Mouse (Mus musculus): ENCODE results near the gene Ralgps2. TPM values are rescaled to one million over a fixed set of nuclear protein-coding genes. Genes with fewer than 3 reads are reported as not detected.

Gene Ralgps2
- polyA plus RNA-seq, 1 experiment, result 17.5 TPM

DNA sequence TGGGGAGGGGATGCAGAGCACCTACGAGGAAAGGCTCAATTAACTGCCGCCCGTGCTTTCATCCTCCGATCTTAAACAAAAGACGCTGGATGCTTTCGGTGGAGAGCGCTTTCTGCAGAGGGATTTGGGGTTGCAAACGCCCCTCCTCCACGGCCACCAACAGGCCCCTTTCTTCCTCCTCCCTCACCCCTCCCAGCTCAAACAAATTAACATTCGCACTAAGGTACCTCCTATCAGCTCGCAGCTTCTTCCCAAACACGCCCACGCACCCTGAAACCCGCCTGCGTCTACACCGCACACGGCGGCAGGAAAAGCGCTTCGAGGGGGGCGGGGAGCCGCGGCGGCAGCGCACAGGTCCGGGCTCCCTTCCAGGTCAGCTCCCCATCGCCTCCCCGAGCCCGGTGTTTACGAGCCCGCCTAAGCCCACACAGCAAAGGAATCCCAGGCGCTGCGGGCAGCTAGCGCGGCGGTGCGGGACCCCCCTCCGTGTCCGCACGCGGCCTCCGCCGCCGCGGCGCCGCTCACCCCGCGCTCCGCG lies 652 bp downstream of the Ralgps2 start:
- peak overlapping the region; percentile 79 for H3K4me3 ChIP-seq (replicated peaks; ENCODE audit: control insufficient read depth, low read depth, low read length)
- TF ChIP-seq CTCF (IDR thresholded peaks at IDR 0.05; ENCODE audit: control insufficient read depth, insufficient read depth, low read length) (no peak), POLR2A (IDR thresholded peaks at IDR 0.05; ENCODE audit: borderline replicate concordance, control insufficient read depth, low read depth, low read length) (peak; percentile 63; the same call in 1 of the 2 replicates)
- peak overlapping the region; percentile 96 for H3K27ac ChIP-seq (ENCODE audit: control insufficient read depth, insufficient read depth, low read depth, low read length, poor library complexity)
- H3K4me1 ChIP-seq (ENCODE audit: control insufficient read depth, insufficient read depth, low read length), result no peaks in the 10 kb centered on the region; the same call in 1 of the 2 replicates
- under 1% methylated on average over 51 of the region's 51 CpGs for WGBS

DNA sequence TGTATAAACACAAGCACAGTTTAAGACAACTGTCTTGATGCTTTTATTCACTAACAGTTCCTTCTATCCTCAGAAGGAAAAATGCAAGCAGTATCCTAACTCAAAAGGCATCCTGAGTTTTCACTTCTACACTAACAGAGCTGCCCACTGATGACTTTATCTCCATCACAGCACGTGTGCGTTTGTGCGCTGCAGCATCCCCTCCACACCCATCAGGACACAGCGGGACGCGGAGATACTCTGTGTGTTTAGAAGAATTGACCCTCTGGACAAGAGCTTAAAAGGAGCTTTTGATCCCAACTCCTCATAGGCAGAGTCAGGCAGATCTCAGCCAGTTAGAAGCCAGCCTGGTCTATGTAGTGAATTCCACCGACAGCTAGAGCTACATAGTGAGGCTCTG lies 2.0 kb downstream of the Ralgps2 start:
- H3K4me3 ChIP-seq (replicated peaks; ENCODE audit: control insufficient read depth, low read depth, low read length), result peak overlapping the region; percentile 35
- no peak overlapping the region for H3K27ac ChIP-seq (ENCODE audit: control insufficient read depth, insufficient read depth, low read depth, low read length, poor library complexity)
- WGBS, result 84% methylated on average over 7 of the region's 7 CpGs
- TF ChIP-seq CTCF (IDR thresholded peaks at IDR 0.05; ENCODE audit: control insufficient read depth, insufficient read depth, low read length) (no peak), POLR2A (IDR thresholded peaks at IDR 0.05; ENCODE audit: borderline replicate concordance, control insufficient read depth, low read depth, low read length) (no peak)
- H3K4me1 ChIP-seq (ENCODE audit: control insufficient read depth, insufficient read depth, low read length), result peaks cover 1% of the 10 kb centered on the region; the same call in 1 of the 2 replicates

DNA sequence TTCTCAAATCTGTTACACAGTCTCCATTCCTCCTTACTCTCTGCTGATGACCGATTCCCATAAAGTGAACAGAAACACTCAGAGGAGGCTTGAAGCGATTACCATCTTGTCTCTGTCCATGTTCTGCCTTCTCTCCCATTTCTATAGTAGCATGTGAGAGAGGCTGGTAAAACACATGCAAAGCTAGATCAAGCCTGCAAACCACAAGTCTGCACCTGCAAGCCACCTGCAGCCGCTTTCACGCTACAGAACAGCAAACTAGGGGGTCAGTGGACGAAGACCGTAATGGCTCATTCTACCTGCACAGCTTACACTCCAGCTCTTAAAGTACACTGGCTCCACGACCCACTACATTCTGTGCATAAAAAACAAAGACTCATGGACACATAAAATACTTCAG lies 5.7 kb downstream of the Ralgps2 start:
- Histone ChIP-seq H3K4me3 (replicated peaks; ENCODE audit: control insufficient read depth, low read depth, low read length) (no peak overlapping the region), H3K4me1 (ENCODE audit: control insufficient read depth, insufficient read depth, low read length) (peaks cover 3% of the 10 kb centered on the region; the same call in 1 of the 2 replicates), H3K27ac (ENCODE audit: control insufficient read depth, insufficient read depth, low read depth, low read length, poor library complexity) (no peak overlapping the region)
- WGBS, result 77% methylated on average over 7 of the region's 7 CpGs
- TF ChIP-seq POLR2A (IDR thresholded peaks at IDR 0.05; ENCODE audit: borderline replicate concordance, control insufficient read depth, low read depth, low read length) (no peak), CTCF (IDR thresholded peaks at IDR 0.05; ENCODE audit: control insufficient read depth, insufficient read depth, low read length) (no peak)

DNA sequence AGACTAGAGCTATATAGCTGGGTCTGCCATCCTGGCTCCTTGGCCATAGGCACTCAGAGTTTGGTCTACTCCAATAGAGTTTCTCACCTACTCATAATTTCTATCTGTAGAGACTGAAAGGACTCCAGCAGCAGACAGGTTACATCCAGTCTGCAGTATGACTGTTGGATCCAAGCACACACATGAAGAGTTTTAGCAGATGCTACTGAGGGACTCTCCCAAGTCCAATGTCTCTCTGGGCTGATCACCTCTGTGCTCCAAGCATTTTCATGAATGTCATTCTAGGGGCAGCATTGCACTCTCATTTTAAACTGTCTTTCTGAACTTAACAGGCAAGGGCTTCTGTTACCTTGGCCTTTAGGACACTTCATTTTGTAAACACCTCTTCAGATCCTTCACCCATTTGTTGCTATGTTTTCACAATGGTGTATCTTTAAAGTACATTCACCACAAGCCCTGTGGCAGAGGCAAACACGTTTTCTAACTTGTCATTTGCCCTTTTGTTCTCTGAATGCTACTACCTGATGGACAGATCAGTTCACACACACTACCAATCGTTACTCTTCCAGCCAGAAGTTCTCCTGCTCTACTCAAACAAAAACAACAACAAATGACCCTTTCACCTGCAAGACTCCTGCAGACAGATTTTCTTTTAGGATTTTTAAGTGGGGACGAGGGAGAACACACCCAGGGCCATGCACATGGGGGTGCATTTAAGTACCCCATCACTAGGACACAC lies 7.2 kb downstream of the Ralgps2 start:
- TF ChIP-seq CTCF (IDR thresholded peaks at IDR 0.05; ENCODE audit: control insufficient read depth, insufficient read depth, low read length) (no peak), POLR2A (IDR thresholded peaks at IDR 0.05; ENCODE audit: borderline replicate concordance, control insufficient read depth, low read depth, low read length) (no peak)
- H3K27ac ChIP-seq (ENCODE audit: control insufficient read depth, insufficient read depth, low read depth, low read length, poor library complexity), result no peak overlapping the region
- peaks cover 3% of the 10 kb centered on the region; the same call in 1 of the 2 replicates for H3K4me1 ChIP-seq (ENCODE audit: control insufficient read depth, insufficient read depth, low read length)
- no peak overlapping the region for H3K4me3 ChIP-seq (replicated peaks; ENCODE audit: control insufficient read depth, low read depth, low read length)
- 65% methylated on average over 3 of the region's 3 CpGs for WGBS

DNA sequence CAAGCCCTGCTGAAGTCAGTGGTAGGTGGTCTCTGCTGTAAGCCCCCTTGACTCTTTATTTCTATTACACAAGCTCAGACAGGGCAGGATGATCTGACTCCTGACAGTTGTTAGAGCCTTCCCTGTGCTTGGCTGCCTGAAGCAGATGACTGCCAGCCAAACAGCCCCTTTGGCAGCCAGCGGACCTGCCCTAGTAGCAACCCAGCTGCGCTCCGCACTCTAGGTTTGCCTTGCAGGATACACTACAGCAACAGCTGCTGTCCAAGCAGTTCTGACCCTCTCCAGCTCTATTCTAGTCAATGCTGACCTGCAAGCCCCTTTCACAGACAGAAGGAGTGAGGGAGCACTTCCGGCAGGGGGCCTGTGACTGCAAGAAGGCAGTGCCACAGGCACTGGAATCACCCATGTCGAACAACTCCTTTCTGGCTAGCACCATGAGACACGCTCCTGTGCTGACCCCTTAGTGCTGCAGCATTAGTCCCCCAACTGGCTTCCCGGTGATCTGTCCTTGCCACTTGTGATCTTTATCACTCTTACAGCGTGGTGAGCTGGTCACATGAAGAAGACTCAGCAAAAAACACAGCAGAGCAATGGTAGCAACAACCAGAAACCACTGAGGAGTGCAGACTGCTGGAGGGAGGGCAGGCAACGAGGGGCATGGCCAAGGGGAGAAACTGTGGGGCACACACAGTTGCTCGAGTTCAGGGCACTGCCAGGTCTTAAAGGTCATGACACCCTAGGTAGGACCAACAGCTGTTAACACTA lies 8.1 kb downstream of the Ralgps2 start:
- Histone ChIP-seq H3K4me1 (ENCODE audit: control insufficient read depth, insufficient read depth, low read length) (peaks cover 3% of the 10 kb centered on the region; the same call in 1 of the 2 replicates), H3K4me3 (replicated peaks; ENCODE audit: control insufficient read depth, low read depth, low read length) (no peak overlapping the region), H3K27ac (ENCODE audit: control insufficient read depth, insufficient read depth, low read depth, low read length, poor library complexity) (no peak overlapping the region)
- WGBS, result 54% methylated on average over 10 of the region's 10 CpGs
- TF ChIP-seq CTCF (IDR thresholded peaks at IDR 0.05; ENCODE audit: control insufficient read depth, insufficient read depth, low read length), result no peak
- no peak for TF ChIP-seq POLR2A (IDR thresholded peaks at IDR 0.05; ENCODE audit: borderline replicate concordance, control insufficient read depth, low read depth, low read length)

DNA sequence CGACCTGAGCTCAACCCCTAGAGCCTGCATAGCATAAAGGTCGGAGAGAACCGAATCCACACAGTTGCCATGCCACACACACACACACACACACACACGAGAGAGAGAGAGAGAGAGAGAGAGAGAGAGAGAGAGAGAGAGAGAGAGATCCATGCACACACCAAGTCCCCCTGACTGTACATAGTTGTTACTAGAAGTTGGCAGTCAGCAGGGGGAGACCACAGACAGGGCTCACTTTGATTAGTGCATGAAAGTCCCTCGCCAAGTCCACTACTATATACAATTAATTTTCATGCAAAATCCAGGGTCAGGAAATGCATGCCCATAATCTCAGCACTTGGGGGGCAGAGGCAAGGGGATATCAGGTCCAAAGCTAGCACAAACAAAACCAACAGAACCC lies 9.2 kb downstream of the Ralgps2 start:
- H3K4me1 ChIP-seq (ENCODE audit: control insufficient read depth, insufficient read depth, low read length), result peaks cover 3% of the 10 kb centered on the region; the same call in 1 of the 2 replicates
- no peak overlapping the region for H3K4me3 ChIP-seq (replicated peaks; ENCODE audit: control insufficient read depth, low read depth, low read length)
- H3K27ac ChIP-seq (ENCODE audit: control insufficient read depth, insufficient read depth, low read depth, low read length, poor library complexity), result no peak overlapping the region
- TF ChIP-seq POLR2A (IDR thresholded peaks at IDR 0.05; ENCODE audit: borderline replicate concordance, control insufficient read depth, low read depth, low read length) (no peak), CTCF (IDR thresholded peaks at IDR 0.05; ENCODE audit: control insufficient read depth, insufficient read depth, low read length) (no peak)
- 63% methylated on average over 5 of the region's 5 CpGs for WGBS

DNA sequence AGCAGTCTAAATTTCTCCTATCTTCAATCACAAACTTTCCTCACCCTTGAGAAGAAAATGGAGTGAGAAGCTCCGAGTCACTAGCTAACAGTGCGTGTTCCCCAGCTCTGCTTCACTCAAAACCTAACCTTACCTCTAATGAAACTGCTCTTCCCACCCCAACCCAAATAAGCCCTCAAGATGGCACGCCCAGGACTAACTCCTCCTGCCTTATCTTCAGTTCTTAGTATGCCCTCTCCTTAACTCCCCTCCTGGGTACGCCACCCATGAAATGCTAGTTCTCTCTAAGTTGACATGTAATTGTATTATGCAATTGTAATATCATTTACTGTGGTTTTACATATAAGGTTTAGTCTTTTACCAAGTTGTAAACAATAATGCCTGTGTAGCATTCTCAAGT lies 11.2 kb downstream of the Ralgps2 start:
- no peak overlapping the region for H3K27ac ChIP-seq (ENCODE audit: control insufficient read depth, insufficient read depth, low read depth, low read length, poor library complexity)
- no peak for TF ChIP-seq CTCF (IDR thresholded peaks at IDR 0.05; ENCODE audit: control insufficient read depth, insufficient read depth, low read length)
- no peak for TF ChIP-seq POLR2A (IDR thresholded peaks at IDR 0.05; ENCODE audit: borderline replicate concordance, control insufficient read depth, low read depth, low read length)
- H3K4me1 ChIP-seq (ENCODE audit: control insufficient read depth, insufficient read depth, low read length), result peaks cover 2% of the 10 kb centered on the region; the same call in 1 of the 2 replicates
- 65% methylated on average over 4 of the region's 4 CpGs for WGBS
- no peak overlapping the region for H3K4me3 ChIP-seq (replicated peaks; ENCODE audit: control insufficient read depth, low read depth, low read length)

DNA sequence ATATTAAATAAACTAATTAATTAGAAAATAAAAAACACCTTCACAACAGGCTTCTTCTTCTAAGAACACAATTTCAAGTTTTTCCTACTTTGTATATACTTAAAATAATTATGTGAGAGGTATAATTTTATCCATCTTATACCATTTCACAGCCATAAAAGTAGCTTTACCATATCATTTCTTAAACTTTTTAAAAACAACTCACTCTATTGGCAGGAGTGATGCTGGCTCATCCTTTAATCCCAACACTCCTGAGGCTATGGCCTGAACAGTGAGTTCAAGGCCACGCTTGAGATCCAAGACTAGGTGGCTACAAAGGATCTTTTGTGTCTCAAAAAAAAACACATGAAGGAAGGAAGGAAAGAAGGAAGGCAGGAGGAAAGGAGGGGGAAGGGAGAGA lies 15.9 kb downstream of the Ralgps2 start:
- Histone ChIP-seq H3K4me1 (ENCODE audit: control insufficient read depth, insufficient read depth, low read length) (peaks cover 4% of the 10 kb centered on the region), H3K4me3 (replicated peaks; ENCODE audit: control insufficient read depth, low read depth, low read length) (no peak overlapping the region), H3K27ac (ENCODE audit: control insufficient read depth, insufficient read depth, low read depth, low read length, poor library complexity) (no peak overlapping the region)
- TF ChIP-seq POLR2A (IDR thresholded peaks at IDR 0.05; ENCODE audit: borderline replicate concordance, control insufficient read depth, low read depth, low read length) (no peak), CTCF (IDR thresholded peaks at IDR 0.05; ENCODE audit: control insufficient read depth, insufficient read depth, low read length) (no peak)
- 89% methylated on average over 1 of the region's 1 CpGs for WGBS

All from bone marrow, adult 2 months (tissue).